Mouse (Mus musculus): ENCODE measurements around the gene Olfr70. TPM values are rescaled to one million over a fixed set of nuclear protein-coding genes. Genes with fewer than 3 reads are reported as not detected.
A peak's percentile ranks its signal among the peaks of the same experiment; 100 is the strongest.

Olfr70 gene
- not detected in 2 replicates for polyA plus RNA-seq (2015; fragmentation: Nextera tagmentation; extraction: Ambion mirVana)

DNA sequence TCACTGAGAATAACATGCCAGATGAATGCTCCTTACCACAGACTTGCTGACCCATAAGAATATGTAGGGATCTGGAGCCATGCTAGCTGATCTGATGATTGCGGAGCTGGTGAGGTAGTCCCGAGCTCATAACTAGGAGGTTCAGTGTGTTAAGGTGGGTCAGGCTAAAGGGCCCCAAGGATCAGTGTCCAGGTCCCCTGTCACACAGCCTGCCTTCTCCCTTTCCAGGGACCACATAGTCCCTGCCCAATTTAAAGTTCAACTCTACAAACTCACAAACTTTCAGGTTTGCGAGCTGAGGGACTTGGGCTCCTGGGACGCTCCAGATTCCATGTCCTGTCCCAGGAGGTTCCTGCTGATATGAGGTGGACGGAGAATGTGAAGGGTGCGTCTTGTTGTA is at the start of gene Olfr70:
Gene Olfr70 (minus strand): TSS at position 101 of the 400 bp plus-strand sequence.
- no peak for ATAC-seq (ENCODE audit: insufficient number of reproducible peaks, low FRiP score, low TSS enrichment, low read depth)
- Histone ChIP-seq H3K4me3 (no peak within 1 kb of the TSS), H3K27ac (no peak within 1 kb of the TSS), H3K9ac (no peak within 1 kb of the TSS), H3K4me2 (no peak within 1 kb of the TSS), H3K4me1 (0 out of 2 replicates have a peak, but pooled peaks cover 4% of the 10 kb centered on the region), H3K36me3 (no peaks in the 10 kb centered on the region), H3K27me3 (no peaks in the 10 kb centered on the region), H3K9me3 (no peaks in the 10 kb centered on the region)
- WGBS: 88% methylated on average over 6 of the region's 6 CpGs

DNA sequence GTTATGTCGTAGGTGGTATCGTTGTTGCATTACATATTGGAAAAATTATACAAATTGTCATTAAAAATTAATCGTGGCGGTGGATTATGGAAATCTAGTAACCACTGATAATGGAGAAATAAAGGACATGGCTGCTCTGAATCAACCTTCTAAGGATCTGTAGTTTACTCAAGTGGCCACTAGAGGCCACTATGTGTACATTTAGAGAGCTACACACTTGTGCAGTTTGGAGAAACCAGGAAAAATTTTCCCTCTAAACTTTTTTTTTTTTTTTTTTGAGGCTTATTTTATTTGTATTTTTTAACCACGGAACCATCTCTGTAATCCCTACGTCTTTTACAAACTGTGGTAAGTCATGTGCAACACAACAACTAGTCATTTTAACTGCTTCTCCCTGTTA is 44.6 kb upstream of the Olfr70 start:
- no peak for ATAC-seq (ENCODE audit: insufficient number of reproducible peaks, low FRiP score, low TSS enrichment, low read depth)
- Histone ChIP-seq H3K27me3 (no peaks in the 10 kb centered on the region), H3K36me3 (no peaks in the 10 kb centered on the region), H3K9me3 (no peaks in the 10 kb centered on the region), H3K9ac (no peak overlapping the region), H3K4me3 (no peak overlapping the region), H3K27ac (no peak overlapping the region), H3K4me1 (no peaks in the 10 kb centered on the region), H3K4me2 (no peak overlapping the region)
- 12% methylated on average over 6 of the region's 6 CpGs for WGBS

DNA sequence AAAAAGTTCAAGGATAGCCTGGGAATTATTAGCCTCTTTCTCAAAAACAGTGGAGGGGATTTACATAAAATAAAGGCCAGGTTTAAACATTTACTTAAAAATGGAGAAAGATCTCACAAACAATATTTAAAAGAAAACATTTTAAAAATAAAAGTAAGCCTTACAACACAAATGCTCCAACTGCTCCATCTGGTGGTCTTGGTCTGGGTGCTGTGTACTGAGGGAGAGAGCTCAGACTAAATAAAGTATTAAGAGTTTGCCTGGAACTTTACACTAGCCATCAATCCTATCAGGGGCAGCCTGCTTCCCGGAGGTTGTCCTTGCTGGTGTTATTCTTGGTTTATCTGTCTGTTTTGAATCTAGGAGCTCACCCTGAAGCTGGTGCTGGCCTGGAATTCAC is 42.5 kb upstream of the Olfr70 start:
- no peak overlapping the region for H3K9ac ChIP-seq
- H3K4me1 ChIP-seq: 0 out of 2 replicates have a peak, but pooled peaks cover 3% of the 10 kb centered on the region
- H3K36me3 ChIP-seq: no peaks in the 10 kb centered on the region
- H3K4me2 ChIP-seq: no peak overlapping the region
- no peaks in the 10 kb centered on the region for H3K27me3 ChIP-seq
- no peak for ATAC-seq (ENCODE audit: insufficient number of reproducible peaks, low FRiP score, low TSS enrichment, low read depth)
- no peak overlapping the region for H3K27ac ChIP-seq
- WGBS: 35% methylated on average over 1 of the region's 1 CpGs
- no peak overlapping the region for H3K4me3 ChIP-seq
- H3K9me3 ChIP-seq: no peaks in the 10 kb centered on the region

GRCm38 (mm10) chr4:43742637-43743036 is 42.0 kb upstream of the Olfr70 start:
- 22% methylated on average over 4 of the region's 4 CpGs for WGBS
- no peak overlapping the region for H3K9ac ChIP-seq
- H3K36me3 ChIP-seq: no peaks in the 10 kb centered on the region
- peaks cover 5% of the 10 kb centered on the region; the same call in 1 of the 2 replicates for H3K4me1 ChIP-seq
- no peak overlapping the region for H3K27ac ChIP-seq
- ATAC-seq (ENCODE audit: insufficient number of reproducible peaks, low FRiP score, low TSS enrichment, low read depth): no peak
- H3K27me3 ChIP-seq: no peaks in the 10 kb centered on the region
- no peak overlapping the region for H3K4me3 ChIP-seq
- H3K9me3 ChIP-seq: no peaks in the 10 kb centered on the region
- no peak overlapping the region for H3K4me2 ChIP-seq

GRCm38 (mm10) chr4:43741526-43741925 is 40.9 kb upstream of the Olfr70 start:
- 56% methylated on average over 5 of the region's 5 CpGs for WGBS
- Histone ChIP-seq H3K4me1 (peaks cover 5% of the 10 kb centered on the region; the same call in 1 of the 2 replicates), H3K27me3 (no peaks in the 10 kb centered on the region), H3K27ac (no peak overlapping the region), H3K9ac (no peak overlapping the region), H3K9me3 (no peaks in the 10 kb centered on the region), H3K36me3 (no peaks in the 10 kb centered on the region), H3K4me2 (no peak overlapping the region), H3K4me3 (no peak overlapping the region)
- ATAC-seq (ENCODE audit: insufficient number of reproducible peaks, low FRiP score, low TSS enrichment, low read depth): no peak

DNA sequence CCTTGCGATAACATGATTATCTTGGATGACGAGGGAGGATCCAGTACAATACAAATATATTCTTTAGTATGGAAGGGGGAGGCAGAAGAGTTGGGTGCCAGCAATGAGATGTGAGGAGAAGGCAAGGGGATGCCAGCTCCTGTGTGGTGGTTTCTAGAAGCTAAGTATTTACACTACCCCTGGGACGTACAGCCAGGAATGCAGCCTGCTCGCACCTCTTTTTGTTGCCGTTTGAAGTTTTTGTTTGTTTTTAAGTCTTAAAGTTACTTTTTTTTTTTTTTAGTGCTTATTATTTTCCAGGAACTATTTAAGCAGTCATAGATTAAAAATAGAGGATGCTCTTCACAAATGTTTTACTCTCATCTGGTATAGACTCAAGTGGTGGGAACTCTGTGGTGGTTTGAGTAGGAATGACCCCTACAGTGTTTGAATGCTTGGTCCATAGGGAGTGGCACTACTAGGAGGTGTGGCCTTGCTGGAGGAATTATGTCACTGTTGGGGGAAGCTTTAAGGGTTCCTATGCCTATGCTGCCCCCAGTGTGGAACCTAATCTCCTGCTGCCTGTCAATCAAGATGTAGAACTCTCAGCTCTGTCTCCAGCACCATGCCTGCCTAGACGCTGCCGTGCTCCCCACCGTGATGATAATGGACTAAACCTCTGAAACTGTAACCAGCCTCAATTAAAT is 38.5 kb upstream of the Olfr70 start:
- peaks cover 11% of the 10 kb centered on the region; the same call in 1 of the 2 replicates for H3K4me1 ChIP-seq
- ATAC-seq (ENCODE audit: insufficient number of reproducible peaks, low FRiP score, low TSS enrichment, low read depth): no peak
- no peaks in the 10 kb centered on the region for H3K9me3 ChIP-seq
- H3K27ac ChIP-seq: no peak overlapping the region
- no peaks in the 10 kb centered on the region for H3K36me3 ChIP-seq
- H3K9ac ChIP-seq: no peak overlapping the region
- WGBS: 62% methylated on average over 8 of the region's 8 CpGs
- no peaks in the 10 kb centered on the region for H3K27me3 ChIP-seq
- no peak overlapping the region for H3K4me3 ChIP-seq
- no peak overlapping the region for H3K4me2 ChIP-seq

DNA sequence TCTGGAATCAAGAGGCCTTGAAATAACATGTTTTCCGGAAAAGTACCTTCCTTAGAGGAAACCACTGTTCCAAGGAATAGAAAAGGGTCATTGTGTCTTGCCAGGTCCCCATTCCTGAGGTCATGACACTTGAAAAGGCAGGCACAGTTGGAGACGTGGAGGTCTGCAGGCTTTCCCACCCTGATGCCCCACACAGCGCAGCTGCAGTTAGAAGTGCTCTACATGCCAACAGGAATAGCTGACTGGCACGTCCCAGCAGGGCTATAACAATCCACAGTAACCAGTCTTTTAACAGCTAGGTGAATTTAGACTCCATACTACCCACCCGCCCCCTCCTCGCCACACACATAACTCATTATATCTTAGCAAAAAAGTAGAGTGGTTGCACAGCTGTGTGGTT is 36.5 kb upstream of the Olfr70 start:
- Histone ChIP-seq H3K36me3 (no peaks in the 10 kb centered on the region), H3K27me3 (no peaks in the 10 kb centered on the region), H3K9ac (no peak overlapping the region), H3K4me3 (no peak overlapping the region), H3K9me3 (no peaks in the 10 kb centered on the region), H3K4me1 (peaks cover 23% of the 10 kb centered on the region), H3K27ac (peak overlapping the region; percentile 51), H3K4me2 (no peak overlapping the region)
- 49% methylated on average over 6 of the region's 6 CpGs for WGBS
- peak; percentile 77 for ATAC-seq (ENCODE audit: insufficient number of reproducible peaks, low FRiP score, low TSS enrichment, low read depth)

DNA sequence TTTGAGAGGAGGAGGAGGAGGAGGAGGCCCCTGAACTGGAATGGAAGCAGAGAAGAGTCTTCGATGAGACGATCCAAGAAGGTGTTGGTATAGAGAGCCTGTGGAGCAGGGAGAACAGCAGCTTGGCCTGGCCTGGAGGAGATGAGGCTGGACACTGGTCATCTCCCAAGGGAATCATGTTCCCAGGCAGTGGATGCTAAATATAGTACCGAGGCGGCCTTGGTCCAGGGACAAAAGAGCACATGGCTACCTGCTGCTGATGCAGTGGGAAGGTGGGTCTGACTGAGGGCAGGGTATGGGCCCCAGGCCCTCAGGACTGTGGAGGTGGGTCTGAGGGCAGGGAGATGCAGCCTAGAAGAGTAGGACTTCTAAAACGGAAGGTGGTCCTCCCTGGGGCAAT is 32.6 kb upstream of the Olfr70 start:
- Histone ChIP-seq H3K27me3 (no peaks in the 10 kb centered on the region), H3K36me3 (no peaks in the 10 kb centered on the region), H3K9me3 (no peaks in the 10 kb centered on the region), H3K4me1 (peaks cover 49% of the 10 kb centered on the region), H3K4me3 (no peak overlapping the region), H3K9ac (no peak overlapping the region), H3K27ac (no peak overlapping the region), H3K4me2 (no peak overlapping the region)
- WGBS: 79% methylated on average over 5 of the region's 5 CpGs
- ATAC-seq (ENCODE audit: insufficient number of reproducible peaks, low FRiP score, low TSS enrichment, low read depth): no peak

- no peak overlapping the region for H3K9ac ChIP-seq
- H3K4me2 ChIP-seq: no peak overlapping the region
- 27% methylated on average over 1 of the region's 1 CpGs for WGBS
- no peak overlapping the region for H3K4me3 ChIP-seq
- no peaks in the 10 kb centered on the region for H3K36me3 ChIP-seq
- H3K27ac ChIP-seq: no peak overlapping the region
- no peaks in the 10 kb centered on the region for H3K9me3 ChIP-seq
- no peak for ATAC-seq (ENCODE audit: insufficient number of reproducible peaks, low FRiP score, low TSS enrichment, low read depth)
- H3K4me1 ChIP-seq: peaks cover 57% of the 10 kb centered on the region
- H3K27me3 ChIP-seq: no peaks in the 10 kb centered on the region
These were observed 31.6 kb upstream of the Olfr70 start for GRCm38 (mm10) chr4:43732171-43732570.

GRCm38 (mm10) chr4:43730750-43731297 is 30.2 kb upstream of the Olfr70 start:
- H3K4me1 ChIP-seq: peaks cover 65% of the 10 kb centered on the region
- H3K27me3 ChIP-seq: no peaks in the 10 kb centered on the region
- H3K4me2 ChIP-seq: no peak overlapping the region
- H3K36me3 ChIP-seq: no peaks in the 10 kb centered on the region
- no peak for ATAC-seq (ENCODE audit: insufficient number of reproducible peaks, low FRiP score, low TSS enrichment, low read depth)
- H3K9ac ChIP-seq: no peak overlapping the region
- H3K9me3 ChIP-seq: no peaks in the 10 kb centered on the region
- H3K4me3 ChIP-seq: no peak overlapping the region
- H3K27ac ChIP-seq: no peak overlapping the region
- WGBS: 65% methylated on average over 21 of the region's 21 CpGs

- H3K9me3 ChIP-seq: no peaks in the 10 kb centered on the region
- H3K36me3 ChIP-seq: no peaks in the 10 kb centered on the region
- peaks cover 65% of the 10 kb centered on the region for H3K4me1 ChIP-seq
- no peak within 1 kb of the TSS for H3K9ac ChIP-seq
- no peak for ATAC-seq (ENCODE audit: insufficient number of reproducible peaks, low FRiP score, low TSS enrichment, low read depth)
- no peak within 1 kb of the TSS for H3K4me2 ChIP-seq
- WGBS: 60% methylated on average over 14 of the region's 14 CpGs
- H3K27me3 ChIP-seq: no peaks in the 10 kb centered on the region
- peak within 1 kb of the TSS; percentile 64; the same call in 1 of the 2 replicates for H3K27ac ChIP-seq
- no peak within 1 kb of the TSS for H3K4me3 ChIP-seq
These were observed 29.4 kb upstream of the Olfr70 start, which contains the start of gene Spaar for GRCm38 (mm10) chr4:43729794-43730550. TSS of gene Spaar (plus strand) at chr4:43730034.

DNA sequence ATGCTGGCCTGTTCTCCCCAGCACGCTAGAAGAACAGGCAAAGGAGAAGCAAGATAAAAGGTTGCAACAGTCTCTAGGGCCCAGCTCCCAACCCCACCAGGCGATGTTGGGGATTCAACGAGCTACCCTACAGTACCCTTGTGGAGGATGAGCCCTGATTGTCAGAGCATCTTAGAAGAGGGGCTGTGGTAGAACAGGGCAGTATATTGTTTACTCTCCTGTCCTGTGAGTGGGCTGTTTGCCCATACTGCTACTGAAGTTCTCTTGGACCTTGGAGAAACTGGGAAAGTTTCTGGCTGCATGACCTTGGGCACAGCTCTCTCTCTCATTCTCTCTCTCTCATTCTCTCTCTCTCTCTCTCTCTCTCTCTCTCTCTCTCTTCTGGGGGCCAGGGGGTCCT is 28.5 kb upstream of the Olfr70 start:
- H3K36me3 ChIP-seq: no peaks in the 10 kb centered on the region
- H3K9ac ChIP-seq: no peak overlapping the region
- ATAC-seq (ENCODE audit: insufficient number of reproducible peaks, low FRiP score, low TSS enrichment, low read depth): no peak
- peak overlapping the region; percentile 64; the same call in 1 of the 2 replicates for H3K27ac ChIP-seq
- peaks cover 65% of the 10 kb centered on the region for H3K4me1 ChIP-seq
- H3K27me3 ChIP-seq: no peaks in the 10 kb centered on the region
- H3K4me3 ChIP-seq: no peak overlapping the region
- 61% methylated on average over 3 of the region's 3 CpGs for WGBS
- no peak overlapping the region for H3K4me2 ChIP-seq
- no peaks in the 10 kb centered on the region for H3K9me3 ChIP-seq

Data from limb, embryonic 15.5 days (tissue).